Mouse (Mus musculus): Measurements from ENCODE around the gene Coasy. TPM values are rescaled to one million over a fixed set of nuclear protein-coding genes. Genes with fewer than 3 reads are reported as not detected.
A peak's percentile ranks its signal among the peaks of the same experiment; 100 is the strongest.

Coasy gene
- total RNA-seq, 4 experiments from 2014 or later, result 70.8 to 104 (median 89.9) TPM

DNA sequence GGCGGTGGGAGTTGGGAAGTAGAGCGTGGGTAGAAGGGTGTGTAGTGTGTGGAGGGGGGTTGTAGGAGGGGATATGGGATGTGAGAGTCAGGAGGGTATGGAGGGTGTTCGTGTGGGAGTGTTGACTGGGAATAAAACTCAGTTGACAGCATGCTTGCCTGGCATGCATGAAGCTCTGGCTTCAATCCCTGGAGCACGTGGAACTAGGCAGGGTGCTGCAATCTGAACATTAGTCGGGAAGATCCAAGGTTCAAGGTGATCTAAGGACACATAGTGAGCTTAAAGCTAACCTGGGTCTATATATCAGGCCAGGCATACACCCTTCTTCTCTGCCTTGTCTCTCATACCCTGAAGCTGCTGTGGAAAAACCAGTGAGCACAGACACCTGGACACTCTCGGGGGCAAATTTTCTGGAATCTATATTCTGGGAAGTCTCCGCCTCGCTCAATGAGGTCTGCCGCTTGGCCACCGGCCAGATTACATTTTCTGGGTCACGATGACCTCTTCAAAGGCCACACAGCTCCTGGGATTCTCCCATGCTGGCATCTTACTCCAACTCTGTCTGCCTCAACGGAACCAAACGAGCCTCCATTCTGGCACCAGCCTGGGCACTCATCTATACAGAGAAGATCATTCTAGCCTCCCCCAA is 52.0 kb downstream of the Coasy start:
- peak; percentile 77 for DNase-seq

Other genes starting within 250 kb of the Coasy start
- 10 to 100 TPM; 64.5 to 92.1 (median 73.7) TPM for gene Stat5b, start 231.8 kb upstream of the Coasy start, total RNA-seq (2022)
- gene Stat5a, start 223.2 kb upstream of the Coasy start, total RNA-seq (2022), result 10 to 100 TPM; 30.6 to 60.4 (median 41.2) TPM
- 100 to 1,000 TPM in 1 of 4 experiments, 10 to 100 TPM in 3; 84.0 to 116 (median 95.7) TPM for gene Stat3, start 143.0 kb upstream of the Coasy start, total RNA-seq (2022)
- 100 to 1,000 TPM; 321 to 363 (median 344) TPM for gene Cavin1, start 111.7 kb upstream of the Coasy start, total RNA-seq (2022)
- gene Atp6v0a1, start 73.1 kb upstream of the Coasy start, total RNA-seq (2022), result 100 to 1,000 TPM; 155 to 222 (median 186) TPM
- gene Naglu, start 12.6 kb upstream of the Coasy start, total RNA-seq (2022), result 10 to 100 TPM; 45.3 to 51.8 (median 49.6) TPM
- 1 to 10 TPM; 1.7 to 2.4 (median 2.0) TPM for gene Hsd17b1, start 4.2 kb upstream of the Coasy start, total RNA-seq (2022)
- gene Mlx, start 4.7 kb downstream of the Coasy start, total RNA-seq (2022), result 10 to 100 TPM; 38.1 to 69.0 (median 47.6) TPM
- gene Psmc3ip, start 12.9 kb downstream of the Coasy start, total RNA-seq (2022), result 1 to 10 TPM; 3.6 to 5.9 (median 4.2) TPM
- gene Retreg3, start 37.3 kb downstream of the Coasy start, total RNA-seq (2022), result 10 to 100 TPM; 48.0 to 56.4 (median 50.8) TPM
- gene Tubg1, start 37.4 kb downstream of the Coasy start, total RNA-seq (2022), result 10 to 100 TPM; 34.2 to 43.3 (median 36.8) TPM
- 10 to 100 TPM in 2 of 4 experiments, 1 to 10 TPM in 2; 6.1 to 11.1 (median 9.9) TPM for gene Tubg2, start 73.3 kb downstream of the Coasy start, total RNA-seq (2022)
- gene Cntnap1, start 88.0 kb downstream of the Coasy start, total RNA-seq (2022), result 1 to 10 TPM; 5.7 to 7.4 (median 6.4) TPM
- gene Plekhh3, start 88.8 kb downstream of the Coasy start, total RNA-seq (2022), result 10 to 100 TPM; 26.9 to 44.3 (median 30.4) TPM
- under 1 TPM; 0.15 to 0.70 (median 0.36) TPM for gene Ccr10, start 92.9 kb downstream of the Coasy start, total RNA-seq (2022)
- gene Ezh1, start 143.9 kb downstream of the Coasy start, total RNA-seq (2022), result 10 to 100 TPM; 39.9 to 59.3 (median 47.7) TPM
- 10 to 100 TPM; 26.3 to 56.5 (median 40.7) TPM for gene Ramp2, start 163.5 kb downstream of the Coasy start, total RNA-seq (2022)
- gene Vps25, start 171.1 kb downstream of the Coasy start, total RNA-seq (2022), result 100 to 1,000 TPM; 109 to 120 (median 113) TPM
- gene Wnk4, start 178.0 kb downstream of the Coasy start, total RNA-seq (2022), result 1 to 10 TPM; 2.8 to 6.7 (median 4.9) TPM
- gene Cntd1, start 196.4 kb downstream of the Coasy start, total RNA-seq (2022), result under 1 TPM; 0.40 to 0.62 (median 0.57) TPM
- gene Coa3, start 196.5 kb downstream of the Coasy start, total RNA-seq (2022), result 10 to 100 TPM; 67.9 to 76.1 (median 74.4) TPM
- 100 to 1,000 TPM; 161 to 204 (median 178) TPM for gene Becn1, start 219.7 kb downstream of the Coasy start, total RNA-seq (2022)
- gene Psme3, start 233.6 kb downstream of the Coasy start, total RNA-seq (2022), result 100 to 1,000 TPM; 120 to 143 (median 125) TPM
- gene Aoc2, start 242.5 kb downstream of the Coasy start, total RNA-seq (2022), result 1 to 10 TPM; 4.9 to 10.0 (median 6.8) TPM
- 100 to 1,000 TPM in 1 of 4 experiments, 10 to 100 TPM in 3; 22.9 to 107 (median 42.7) TPM for gene Aoc3, start 248.0 kb downstream of the Coasy start, total RNA-seq (2022)